Mouse (Mus musculus): ENCODE data around the gene Mid2.
"Not testable (repeated sequence)": the region's sequence is repeated elsewhere in the genome, so short reads cannot be mapped to it uniquely, and the experiment has no call there.

Mid2 gene

GRCm38 (mm10) chrX:140664479-140665241 lies at the start of gene Mid2:
Mid2 (plus strand) TSS chrX:140664599.
- DNase-seq (ENCODE audit: low spot score in 2 of 2), result peak in 1 of 2 experiments; percentile 0

DNA sequence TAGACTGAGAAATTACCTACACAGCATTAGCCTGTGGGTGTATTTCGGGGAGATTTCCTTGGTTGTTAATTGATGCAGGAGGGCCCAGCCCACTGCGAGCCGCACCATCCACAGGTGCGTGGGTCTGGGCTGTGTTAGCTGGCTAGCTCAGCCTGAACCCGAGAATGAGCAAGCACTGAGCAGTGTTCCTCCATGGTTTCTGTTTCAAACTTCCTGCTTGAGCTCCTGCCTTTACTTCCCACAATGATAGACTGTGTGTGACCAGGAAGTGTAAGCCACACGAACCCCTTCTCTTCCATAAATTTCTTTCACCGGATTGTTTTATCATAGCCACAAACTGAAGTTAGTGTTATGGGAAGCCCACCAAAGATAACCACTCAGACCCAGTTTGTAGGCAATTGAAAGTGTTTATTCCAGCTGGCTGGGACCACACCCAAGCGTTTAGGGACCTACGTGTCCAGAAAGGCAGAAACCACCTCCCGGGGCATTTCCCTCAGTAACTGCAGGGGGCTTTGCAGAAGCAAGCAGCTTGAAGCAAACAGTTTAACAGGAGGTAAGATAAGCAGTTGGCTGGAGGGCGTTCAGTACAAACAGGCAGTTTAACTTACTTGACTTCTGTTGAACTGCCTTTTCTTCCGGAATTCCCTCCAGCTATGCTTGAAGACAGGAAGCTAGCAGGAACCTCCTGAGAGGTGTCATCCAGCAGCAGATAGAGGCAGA lies 39.4 kb upstream of the Mid2 start:
- DNase-seq (ENCODE audit: low spot score in 2 of 2), result no peak

DNA sequence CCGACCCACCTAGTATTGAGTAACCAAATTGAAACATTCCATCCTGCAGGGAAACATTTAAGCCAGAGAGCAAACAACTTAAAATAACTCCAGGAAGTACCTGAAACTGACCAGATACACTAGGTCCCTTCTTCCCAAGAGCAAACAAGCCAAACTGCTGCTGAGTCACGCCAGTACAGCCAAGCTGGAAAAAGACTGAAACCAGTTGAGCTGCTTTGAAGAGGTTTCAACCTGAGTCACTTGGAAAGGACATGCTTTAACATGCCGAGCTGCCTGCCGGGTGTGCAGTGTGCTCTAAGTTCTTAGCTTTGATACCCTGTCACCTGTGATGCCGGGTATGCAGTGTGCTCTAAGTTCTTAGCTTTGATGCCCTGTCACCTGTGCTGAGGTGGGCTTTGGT lies 26.4 kb upstream of the Mid2 start:
- DNase-seq (ENCODE audit: low spot score in 2 of 2), result no peak

- no peak for DNase-seq (ENCODE audit: low spot score in 2 of 2)
Measured at GRCm38 (mm10) chrX:140639592-140639991, 24.8 kb upstream of the Mid2 start.

- no peak for DNase-seq (ENCODE audit: low spot score in 2 of 2)
Measured at GRCm38 (mm10) chrX:140660731-140661130, 3.7 kb upstream of the Mid2 start.

GRCm38 (mm10) chrX:140663516-140663915 lies 883 bp upstream of the Mid2 start:
- DNase-seq (ENCODE audit: low spot score in 2 of 2), result no peak

- DNase-seq (ENCODE audit: low spot score in 2 of 2), result no peak
Measured at GRCm38 (mm10) chrX:140665242-140665810, 927 bp downstream of the Mid2 start.

DNA sequence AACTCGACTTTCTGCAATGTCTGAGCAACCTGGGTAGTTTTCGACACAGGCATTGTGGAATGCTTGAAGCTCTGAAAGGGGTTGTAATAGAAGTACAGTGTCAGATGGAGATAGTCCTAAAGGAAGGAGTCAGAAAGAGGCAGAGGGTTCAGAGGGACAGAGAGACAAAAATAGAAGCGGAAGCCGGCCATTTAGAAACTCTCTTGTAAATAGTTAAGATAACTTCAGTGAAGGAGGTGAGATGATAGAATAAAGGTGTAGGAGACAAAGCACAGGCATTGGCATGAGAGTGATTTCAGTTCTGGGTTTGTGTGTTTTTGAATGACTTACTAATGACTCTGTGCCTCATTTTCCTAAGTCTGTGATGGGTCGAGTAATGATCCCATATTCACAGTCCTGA lies 11.0 kb downstream of the Mid2 start:
- DNase-seq (ENCODE audit: low spot score in 2 of 2), result no peak

GRCm38 (mm10) chrX:140688335-140688734 lies 23.9 kb downstream of the Mid2 start:
- no peak for DNase-seq (ENCODE audit: low spot score in 2 of 2)

DNA sequence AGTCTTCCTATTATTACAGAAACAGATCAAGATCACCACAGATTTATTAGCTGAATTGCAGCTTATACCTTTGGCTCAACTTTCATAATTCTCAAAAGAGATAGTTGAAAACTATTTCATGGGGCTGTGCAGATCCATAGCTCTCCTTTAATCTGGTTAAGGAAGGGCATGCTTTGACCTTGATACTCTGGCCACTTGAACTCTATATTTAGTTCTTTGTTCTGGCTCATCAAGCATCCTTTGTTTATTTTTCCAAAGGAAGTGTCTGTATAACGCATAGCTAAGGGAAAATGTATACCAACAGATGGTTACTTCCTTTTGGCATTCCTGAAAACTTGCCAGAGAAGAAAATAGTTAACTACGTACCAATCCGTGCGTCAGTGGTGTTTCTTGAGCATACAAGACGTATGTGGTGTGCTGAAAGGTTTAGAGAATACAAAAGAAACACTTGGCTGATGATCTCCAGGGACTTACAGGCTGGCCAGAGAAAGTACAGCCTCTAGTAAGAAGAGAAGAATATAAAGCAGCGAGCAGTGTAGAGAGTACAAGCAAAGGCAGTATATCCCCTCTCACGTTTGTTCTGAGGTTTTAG lies 33.6 kb downstream of the Mid2 start:
- not testable (repeated sequence) for DNase-seq (ENCODE audit: low spot score in 2 of 2)

- no peak for DNase-seq (ENCODE audit: low spot score in 2 of 2)
Measured at GRCm38 (mm10) chrX:140703224-140703623, 38.8 kb downstream of the Mid2 start.

DNA sequence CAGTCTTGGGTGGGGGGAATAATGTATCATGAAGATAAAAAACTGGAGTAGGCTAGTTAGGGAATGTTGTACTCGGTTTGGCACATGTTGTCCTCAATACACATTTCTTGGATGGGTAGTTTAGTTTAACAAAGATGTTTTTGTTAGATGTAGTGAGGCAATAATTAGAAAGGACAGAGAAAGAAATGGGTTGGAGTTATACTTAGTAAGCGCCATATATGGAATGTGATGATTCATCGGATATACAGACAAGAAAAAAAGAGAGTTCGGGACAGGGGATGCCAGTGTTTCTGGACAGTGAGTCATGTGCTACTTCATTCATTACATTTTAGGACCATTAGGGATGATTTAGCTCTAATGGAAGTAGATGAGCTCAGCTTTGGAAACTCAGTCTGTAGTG lies 41.7 kb downstream of the Mid2 start:
- DNase-seq (ENCODE audit: low spot score in 2 of 2), result no peak

DNA sequence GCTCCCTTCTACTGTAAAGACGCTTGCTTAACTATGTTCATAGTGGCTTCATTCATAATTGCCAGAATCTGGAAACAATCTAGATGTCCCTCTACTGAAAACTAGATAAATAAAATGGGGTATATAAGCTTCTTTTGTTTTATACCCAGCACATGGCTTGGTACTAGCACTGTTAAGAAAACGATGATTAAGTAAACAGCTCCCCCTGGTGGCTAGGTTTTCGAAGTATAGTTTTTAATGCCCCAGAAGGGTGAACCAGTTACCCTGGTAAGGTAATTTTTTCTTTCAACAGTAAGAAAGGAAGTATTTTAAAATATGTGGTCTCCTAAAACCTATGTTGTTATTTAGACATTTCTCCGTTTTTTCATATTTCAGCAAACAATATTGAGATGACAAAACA lies 58.0 kb downstream of the Mid2 start:
- DNase-seq (ENCODE audit: low spot score in 2 of 2), result peak; percentile 3 to 27

- no peak for DNase-seq (ENCODE audit: low spot score in 2 of 2)
Measured at GRCm38 (mm10) chrX:140738986-140739385, 74.6 kb downstream of the Mid2 start.

- no peak for DNase-seq (ENCODE audit: low spot score in 2 of 2)
Measured at GRCm38 (mm10) chrX:140743213-140743612, 78.8 kb downstream of the Mid2 start.

- no peak for DNase-seq (ENCODE audit: low spot score in 2 of 2)
Measured at GRCm38 (mm10) chrX:140769794-140770193, 105.4 kb downstream of the Mid2 start.

GRCm38 (mm10) chrX:140805340-140805739 lies 140.9 kb downstream of the Mid2 start:
- no peak for DNase-seq (ENCODE audit: low spot score in 2 of 2)

DNA sequence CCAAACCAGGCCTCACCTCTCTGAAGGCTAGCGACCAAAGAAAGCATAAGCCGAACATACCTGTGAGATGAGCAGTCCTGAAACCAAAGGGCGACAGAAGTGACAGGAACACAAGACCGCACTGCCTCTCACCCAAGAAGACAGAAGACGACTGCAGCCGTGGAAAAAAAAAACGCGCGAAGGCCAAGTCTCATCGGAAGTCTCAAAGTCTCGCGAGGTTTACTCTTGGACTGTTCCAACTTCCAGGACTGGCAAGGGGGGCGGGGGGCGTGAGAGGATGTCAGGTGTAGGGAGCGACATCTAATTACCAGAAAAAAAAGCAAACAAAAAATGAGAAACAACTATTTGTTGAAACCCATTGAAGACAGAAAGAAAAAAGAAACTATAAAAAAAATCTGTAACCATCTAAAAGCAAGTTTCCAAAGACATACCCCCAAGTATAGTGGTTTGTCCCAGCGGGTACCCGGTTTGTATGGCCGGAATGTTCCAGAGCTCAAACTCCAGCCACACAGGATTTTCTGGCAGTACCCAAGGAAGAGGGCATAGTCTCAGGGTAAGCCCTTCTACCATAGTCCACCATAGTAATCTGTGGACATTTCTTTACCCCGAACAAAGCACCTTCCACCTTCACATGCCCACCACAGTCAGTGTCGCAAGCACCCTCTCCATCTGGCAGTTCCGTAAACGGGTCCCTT lies 149.1 kb downstream of the Mid2 start, which contains the start of gene Tex13b:
Tex13b (minus strand) TSS at position 122 of the 695 bp plus-strand sequence.
- no peak for DNase-seq (ENCODE audit: low spot score in 2 of 2)
